Mouse (Mus musculus): ENCODE measurements at regions not wholly inside any gene's neighbourhood (a gene's known extent, or its start where the extent isn't known, plus 50 kb on each side); places are given as distances from the start of the nearest gene placed in this dataset.

GRCm38 (mm10) chr12:112300125-112300524, 154.1 kb downstream of the Kif26a start:
- TF ChIP-seq POLR2A (IDR thresholded peaks at IDR 0.05; ENCODE audit: insufficient read length, low read depth): no peak
- TF ChIP-seq TCF12 (IDR thresholded peaks at IDR 0.05; ENCODE audit: insufficient read depth, poor library complexity, severe bottlenecking): no peak
- no peak for TF ChIP-seq TCF3 (IDR thresholded peaks at IDR 0.05; ENCODE audit: insufficient read length, low read depth)
- no peak for TF ChIP-seq MAX (IDR thresholded peaks at IDR 0.05; ENCODE audit: low read depth)
- no peak for TF ChIP-seq USF1 (IDR thresholded peaks at IDR 0.05; ENCODE audit: low read depth)

Data from myocyte (in vitro differentiated cells).